ENCODE assay signal across 31 mouse cellular contexts in the genomic region with DNA sequence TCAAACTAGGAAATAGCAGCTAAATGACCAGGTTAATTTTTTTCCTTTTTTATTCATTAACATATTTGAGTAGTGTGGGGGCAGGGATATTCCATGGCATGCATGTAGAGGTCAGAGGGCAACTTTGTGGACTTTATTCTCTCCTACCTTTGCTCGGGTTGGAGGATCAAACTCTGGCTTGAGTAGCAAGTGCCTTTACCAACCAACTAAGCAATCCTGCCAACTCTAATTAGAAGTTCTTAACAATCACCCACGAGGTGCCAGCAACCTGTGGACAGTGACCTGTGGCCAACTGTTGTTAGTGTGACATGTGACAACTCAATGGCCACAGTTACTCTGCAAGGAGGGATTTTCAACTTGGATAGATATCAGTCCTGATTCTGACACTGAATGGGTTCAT. TPM values are rescaled to one million over a fixed set of nuclear protein-coding genes. Genes with fewer than 3 reads are reported as not detected.
DNase-seq lines count a peak whose midpoint lies in the region; ATAC-seq and TF ChIP-seq lines count a peak whose summit lies in the region.
"Had no signal": no experiment of that assay in that cellular context is flagged by ENCODE, and none has a peak within 500 bp of the region (broad histone marks: within the 10 kb centered on the region; RNA-seq: fewer than 3 reads in every experiment).

No protein-coding gene starts in this region.

- 69% methylated on average over 2 of the region's 2 CpGs for WGBS in kidney, embryonic 15.5 days
- 64% methylated on average over 2 of the region's 2 CpGs for WGBS in kidney, postnatal 0 days
- 33% methylated on average over 2 of the region's 2 CpGs for WGBS in small intestine, adult 2 months
- WGBS in hindbrain, embryonic 12.5 days, result 76% methylated on average over 2 of the region's 2 CpGs

- H3K4me3 ChIP-seq in kidney, embryonic 15.5 days (replicated peaks), result no peak overlapping the region
- no peak overlapping the region for H3K4me3 ChIP-seq in kidney, postnatal 0 days (replicated peaks; ENCODE audit: low read depth, low read length)
- no peak overlapping the region for H3K4me3 ChIP-seq in small intestine, adult 2 months (ENCODE audit: low read depth, low read length)
- H3K4me3 ChIP-seq in hindbrain, embryonic 12.5 days, result no peak overlapping the region
- H3K4me3 ChIP-seq: embryonic facial prominence, embryonic 12.5 days; heart, embryonic 13.5 days; intestine, embryonic 15.5 days; layer of hippocampus, adult 2 months; left cerebral cortex, adult 2 months; limb, embryonic 12.5 days; liver, embryonic 13.5 days had no signal

- peak; percentile 85 for DNase-seq in kidney, adult 11 months
- DNase-seq in kidney, adult 8-10 months, result peak; percentile 78 to 87
- DNase-seq in kidney, postnatal 0 days (ENCODE audit: low spot score), result no peak
- no peak for DNase-seq in natural killer cell, adult 2 months (ENCODE audit: low spot score in 2 of 2)
- DNase-seq: adrenal gland, postnatal 25 days; cerebellum, adult 11-12 months; cerebellum, adult 9-11 months; embryo, embryonic 11 days; gastrocnemius, postnatal 14 days; heart, adult 11 months; heart, postnatal 14 days; liver, embryonic 13.5 days; lung, adult 2 months; lung, postnatal 10 days; midbrain, embryonic 14.5 days; right cerebral cortex, postnatal 25 days; thymus, adult 2 months; thymus, postnatal 36 days had no signal

- no peak overlapping the region for H3K4me2 ChIP-seq in kidney, embryonic 15.5 days
- no peak overlapping the region for H3K4me2 ChIP-seq in kidney, postnatal 0 days (ENCODE audit: low read length)
- H3K4me2 ChIP-seq in hindbrain, embryonic 12.5 days (replicated peaks), result no peak overlapping the region
- H3K4me2 ChIP-seq: embryonic facial prominence, embryonic 12.5 days; heart, embryonic 13.5 days; intestine, embryonic 15.5 days; limb, embryonic 12.5 days; liver, embryonic 13.5 days had no signal

- TF ChIP-seq CTCF in kidney, postnatal 0 days (IDR thresholded peaks at IDR 0.05; ENCODE audit: low read depth), result no peak
- TF ChIP-seq CTCF in small intestine, adult 2 months (IDR thresholded peaks at IDR 0.05; ENCODE audit: extremely low read depth, insufficient read length, insufficient replicate concordance, low read depth, low read length), result no peak

- no peaks in the 10 kb centered on the region for H3K36me3 ChIP-seq in kidney, embryonic 15.5 days
- H3K36me3 ChIP-seq in kidney, postnatal 0 days (ENCODE audit: insufficient read depth, low read length), result no peaks in the 10 kb centered on the region
- no peaks in the 10 kb centered on the region for H3K36me3 ChIP-seq in small intestine, adult 2 months (ENCODE audit: control insufficient read depth, insufficient read depth, low read length)
- no peaks in the 10 kb centered on the region for H3K36me3 ChIP-seq in hindbrain, embryonic 12.5 days
- H3K36me3 ChIP-seq: embryonic facial prominence, embryonic 12.5 days; heart, embryonic 13.5 days; intestine, embryonic 15.5 days; limb, embryonic 12.5 days; liver, embryonic 13.5 days had no signal

- no peak for TF ChIP-seq POLR2A in small intestine, adult 2 months (IDR thresholded peaks at IDR 0.05; ENCODE audit: low read depth, low read length)

- no peaks in the 10 kb centered on the region for H3K27me3 ChIP-seq in kidney, embryonic 15.5 days
- H3K27me3 ChIP-seq in kidney, postnatal 0 days (ENCODE audit: insufficient read depth, low read length), result no peaks in the 10 kb centered on the region
- no peaks in the 10 kb centered on the region for H3K27me3 ChIP-seq in small intestine, adult 2 months (ENCODE audit: control insufficient read depth, insufficient read depth, low read length)
- no peaks in the 10 kb centered on the region; the same call in 1 of the 2 replicates for H3K27me3 ChIP-seq in hindbrain, embryonic 12.5 days
- H3K27me3 ChIP-seq: embryonic facial prominence, embryonic 12.5 days; heart, embryonic 13.5 days; intestine, embryonic 15.5 days; limb, embryonic 12.5 days; liver, embryonic 13.5 days had no signal

- H3K9ac ChIP-seq in kidney, embryonic 15.5 days, result no peak overlapping the region
- no peak overlapping the region for H3K9ac ChIP-seq in kidney, postnatal 0 days (ENCODE audit: low read depth, low read length)
- H3K9ac ChIP-seq in hindbrain, embryonic 12.5 days, result no peak overlapping the region
- H3K9ac ChIP-seq: embryonic facial prominence, embryonic 12.5 days; heart, embryonic 13.5 days; intestine, embryonic 15.5 days; limb, embryonic 12.5 days; liver, embryonic 13.5 days had no signal

- no peak overlapping the region for H3K27ac ChIP-seq in kidney, embryonic 15.5 days
- no peak overlapping the region for H3K27ac ChIP-seq in kidney, postnatal 0 days
- peak overlapping the region; percentile 82 for H3K27ac ChIP-seq in small intestine, adult 2 months (ENCODE audit: insufficient read depth, low read depth, low read length)
- no peak overlapping the region for H3K27ac ChIP-seq in hindbrain, embryonic 12.5 days
- H3K27ac ChIP-seq: embryonic facial prominence, embryonic 12.5 days; hindbrain, postnatal 0 days; layer of hippocampus, adult 2 months; left cerebral cortex, adult 2 months; limb, embryonic 12.5 days; liver, embryonic 13.5 days had no signal

- H3K9me3 ChIP-seq in kidney, embryonic 15.5 days (replicated peaks), result no peaks in the 10 kb centered on the region
- no peaks in the 10 kb centered on the region for H3K9me3 ChIP-seq in kidney, postnatal 0 days (replicated peaks; ENCODE audit: low read length)
- no peaks in the 10 kb centered on the region for H3K9me3 ChIP-seq in hindbrain, embryonic 12.5 days (replicated peaks)
- H3K9me3 ChIP-seq: embryonic facial prominence, embryonic 12.5 days; heart, embryonic 13.5 days; intestine, embryonic 15.5 days; limb, embryonic 12.5 days; liver, embryonic 13.5 days had no signal

- no peak for ATAC-seq in kidney, embryonic 15.5 days (replicated peaks; ENCODE audit: low FRiP score)
- peak; percentile 74 for ATAC-seq in kidney, postnatal 0 days (replicated peaks; ENCODE audit: low FRiP score, low read depth)
- no peak for ATAC-seq in hindbrain, embryonic 12.5 days (ENCODE audit: low FRiP score)
- ATAC-seq: CD4-positive, CD25-positive, alpha-beta regulatory T cell, adult 4 months; forebrain, embryonic 14.5 days; hindbrain, postnatal 0 days; intestine, embryonic 15.5 days had no signal

- H3K4me1 ChIP-seq in kidney, embryonic 15.5 days, result no peaks in the 10 kb centered on the region
- H3K4me1 ChIP-seq in kidney, postnatal 0 days (replicated peaks; ENCODE audit: insufficient read depth, low read length), result no peaks in the 10 kb centered on the region
- H3K4me1 ChIP-seq in small intestine, adult 2 months (ENCODE audit: control insufficient read depth, insufficient read depth, insufficient read length, low read length), result peaks cover 19% of the 10 kb centered on the region
- H3K4me1 ChIP-seq in hindbrain, embryonic 12.5 days, result no peaks in the 10 kb centered on the region

RNA-seq across cellular contexts. Expression of a gene that starts 24.0 kb away (rescaled TPM):
- 22.1 and 26.1 TPM in 2 replicates for polyA plus RNA-seq in kidney, embryonic 15.5 days (2015; fragmentation: Nextera tagmentation; extraction: Ambion mirVana)
- polyA plus RNA-seq in kidney, postnatal 0 days (2015; fragmentation: Nextera tagmentation; extraction: Ambion mirVana), result 14.7 and 16.1 TPM in 2 replicates
- 74.3 and 147 TPM in 2 replicates for polyA plus RNA-seq in small intestine, adult 2 months (2012; rRNA removed)
- polyA plus RNA-seq in hindbrain, embryonic 12.5 days (2016; fragmentation: Nextera tagmentation; extraction: Ambion mirVana), result 35.9 and 39.3 TPM in 2 replicates

RNA-seq across cellular contexts. Expression of a gene that starts 52.3 kb away (rescaled TPM):
- polyA plus RNA-seq in kidney, embryonic 15.5 days (2015; fragmentation: Nextera tagmentation; extraction: Ambion mirVana), result 0.78 and 1.6 TPM in 2 replicates
- 5.7 and 5.9 TPM in 2 replicates for polyA plus RNA-seq in kidney, postnatal 0 days (2015; fragmentation: Nextera tagmentation; extraction: Ambion mirVana)
- 246 and 934 TPM in 2 replicates for polyA plus RNA-seq in small intestine, adult 2 months (2012; rRNA removed)
- 0.17 and 0.26 TPM in 2 replicates for polyA plus RNA-seq in hindbrain, embryonic 12.5 days (2016; fragmentation: Nextera tagmentation; extraction: Ambion mirVana)
- polyA plus RNA-seq: CD4-positive, CD25-positive, alpha-beta regulatory T cell, adult 4 months; heart, embryonic 13.5 days; hindbrain, embryonic 11.5 days; limb, embryonic 12.5 days had no signal

Comparison
In these comparisons a context has a peak if more than half of its experiments do, and no peak if none do; other contexts are left out.
1. DNase-seq: peak in kidney, adult 11 months (single experiment) and kidney, adult 8-10 months (2 of 2); none in kidney, postnatal 0 days (single experiment) and natural killer cell, adult 2 months (0 of 2).
2. RNA of a gene that starts 52.3 kb away (polyA plus RNA-seq): 246 to 934 TPM in small intestine, adult 2 months; 5.7 to 5.9 TPM in kidney, postnatal 0 days, 0.78 to 1.6 TPM in kidney, embryonic 15.5 days and 0.17 to 0.26 TPM in hindbrain, embryonic 12.5 days; every median in the first group is over 10 times any median in the second.